Mouse (Mus musculus) bone marrow macrophage, adult 2 months (primary cell): ENCODE results near the gene H2afj.

Experiments
- CTCF ChIP-seq: IDR thresholded peaks from 2 replicates; pipeline ENCODE4 v1.5.1; 2012; ENCODE audit warnings: low read depth, mild to moderate bottlenecking, low read length, moderate library complexity
- POLR2A ChIP-seq: IDR thresholded peaks from 2 replicates; pipeline ENCODE4 v1.6.1; 2012; ENCODE audit warnings: mild to moderate bottlenecking, low read depth, low read length, borderline replicate concordance

DNA sequence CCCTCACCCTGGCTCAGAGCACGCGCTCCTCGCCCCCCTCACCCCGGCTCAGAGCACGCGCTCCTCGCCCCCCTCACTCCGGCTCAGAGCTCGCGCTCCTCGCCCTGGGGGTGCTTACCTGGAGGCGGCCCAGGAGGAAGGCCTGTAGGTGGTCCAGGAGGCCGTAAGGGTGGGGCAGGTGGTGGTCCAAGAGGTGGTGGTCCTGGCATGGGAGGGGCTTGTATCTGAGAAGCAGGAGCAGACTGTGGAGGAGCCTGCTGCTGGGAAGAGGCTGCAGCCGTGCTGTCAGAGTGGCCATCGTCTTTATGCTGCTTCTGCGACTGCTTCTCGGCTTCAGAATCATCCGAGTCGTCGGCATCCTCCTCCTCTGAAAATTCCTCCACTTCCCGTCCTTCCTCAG is 8.8 kb downstream of the H2afj start:
- TF ChIP-seq POLR2A (no peak), CTCF (no peak)
